Mouse (Mus musculus): ENCODE data around the gene Fundc1. TPM values are rescaled to one million over a fixed set of nuclear protein-coding genes. Genes with fewer than 3 reads are reported as not detected.
A peak's percentile ranks its signal among the peaks of the same experiment; 100 is the strongest.
"Not testable (repeated sequence)": the region's sequence is repeated elsewhere in the genome, so short reads cannot be mapped to it uniquely, and the experiment has no call there.

The Fundc1 gene
- total RNA-seq (2021), result 10 to 100 TPM; 25.0 to 32.1 TPM

GRCm38 (mm10) chrX:17571621-17572459, at the start of gene Fundc1:
Gene Fundc1, minus strand, starts transcription at chrX:17572325.
- peak; percentile 94 to 95 for DNase-seq
- intact Hi-C loops (cut with DNase I), result no loop called here

- DNase-seq, result no peak
- intact Hi-C loops (cut with DNase I), result no loop called here
Measured at GRCm38 (mm10) chrX:17611253-17611652, 39.1 kb upstream of the Fundc1 start.

DNA sequence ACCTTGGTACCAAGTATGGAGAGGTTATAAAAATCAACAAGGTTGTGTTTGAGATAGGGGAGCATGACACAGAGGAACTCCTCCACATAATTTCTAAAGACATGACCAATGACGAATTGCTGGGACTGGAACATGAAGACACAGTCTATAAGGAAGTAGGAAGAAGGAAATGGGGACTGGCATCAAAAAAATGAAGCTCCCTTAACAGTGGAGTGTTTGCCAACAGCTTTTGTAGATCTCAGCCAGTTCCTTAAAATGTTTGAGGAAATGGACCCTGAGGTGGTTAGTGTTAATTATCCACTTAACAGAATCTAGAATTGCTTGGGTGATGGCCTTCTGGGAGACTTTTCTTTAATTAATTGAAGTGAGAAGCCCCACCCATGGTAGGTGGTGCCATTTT, 36.6 kb upstream of the Fundc1 start:
- no peak for DNase-seq
- intact Hi-C loops (cut with DNase I), result no loop called here

GRCm38 (mm10) chrX:17607668-17608067, 35.5 kb upstream of the Fundc1 start:
- DNase-seq, result no peak
- intact Hi-C loops (cut with DNase I), result no loop called here

DNA sequence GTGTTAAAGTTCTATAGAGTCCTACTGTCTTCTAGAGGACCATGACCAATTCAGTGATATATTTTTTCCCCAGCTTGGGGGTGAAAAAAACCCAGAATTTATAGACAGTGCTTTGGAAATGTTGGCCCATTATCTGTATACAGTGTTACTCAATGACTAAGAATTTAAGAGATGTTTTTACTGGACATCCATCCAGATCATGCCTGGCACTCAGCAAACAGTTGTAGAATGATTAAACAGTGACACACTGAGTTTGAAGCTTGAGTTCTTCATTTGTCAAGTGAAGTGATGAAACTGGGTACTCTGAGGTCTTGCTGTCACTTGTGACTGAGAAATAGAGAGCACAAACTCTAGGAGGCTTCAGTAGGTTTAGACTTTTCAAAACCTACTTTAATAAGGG, 21.2 kb upstream of the Fundc1 start:
- intact Hi-C loops (cut with DNase I), result no loop called here
- DNase-seq, result no peak

- peak; percentile 63 to 64 for DNase-seq
- intact Hi-C loops (cut with DNase I), result no loop called here
Measured at GRCm38 (mm10) chrX:17590745-17591144, 18.6 kb upstream of the Fundc1 start.

GRCm38 (mm10) chrX:17571271-17571620, 879 bp downstream of the Fundc1 start:
- intact Hi-C loops (cut with DNase I), result no loop called here
- no peak for DNase-seq

DNA sequence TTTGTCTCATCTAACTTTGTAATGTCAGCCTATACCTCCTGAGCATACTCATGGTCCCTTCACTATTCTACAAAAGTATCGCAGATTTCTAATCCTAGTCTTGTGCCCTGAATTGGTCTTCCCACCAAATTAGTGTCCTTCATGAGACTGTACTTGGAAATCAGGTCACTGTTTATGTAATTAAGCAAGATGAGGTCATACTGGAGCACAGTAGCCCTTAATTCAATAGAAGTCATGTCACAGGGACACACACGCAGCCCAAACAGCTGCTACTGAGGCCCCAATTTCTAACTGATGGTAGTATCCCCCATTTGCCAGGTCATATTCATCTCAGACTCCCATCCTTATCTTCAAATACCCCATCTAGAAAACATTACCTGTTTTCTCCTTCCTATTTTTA, 3.5 kb downstream of the Fundc1 start:
- intact Hi-C loops (cut with DNase I), result no loop called here
- DNase-seq, result no peak

- intact Hi-C loops (cut with DNase I), result no loop called here
- no peak for DNase-seq
Measured at GRCm38 (mm10) chrX:17565743-17566142, 6.4 kb downstream of the Fundc1 start.

DNA sequence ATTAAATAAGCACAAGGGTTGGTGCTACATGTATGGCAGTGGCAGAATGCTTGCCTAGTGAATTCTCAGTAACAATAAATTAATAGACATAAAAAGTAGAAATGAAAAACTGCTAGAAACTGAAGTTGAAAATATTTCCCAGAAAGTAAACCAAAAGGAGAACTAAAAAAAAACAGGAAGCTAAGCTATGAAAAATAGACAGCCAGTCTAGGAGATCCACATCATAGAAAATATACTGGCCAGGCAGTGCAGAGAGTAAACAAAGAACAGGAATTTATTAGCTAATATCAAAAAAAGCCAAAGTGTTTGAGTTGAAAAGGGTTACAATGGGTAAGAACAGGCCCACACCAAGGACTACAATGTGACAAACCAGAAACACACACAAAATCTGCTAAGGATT, 7.4 kb downstream of the Fundc1 start:
- no peak for DNase-seq
- intact Hi-C loops (cut with DNase I), result no loop called here

- no peak for DNase-seq
- intact Hi-C loops (cut with DNase I), result no loop called here
Measured at GRCm38 (mm10) chrX:17558746-17559145, 13.4 kb downstream of the Fundc1 start.

DNA sequence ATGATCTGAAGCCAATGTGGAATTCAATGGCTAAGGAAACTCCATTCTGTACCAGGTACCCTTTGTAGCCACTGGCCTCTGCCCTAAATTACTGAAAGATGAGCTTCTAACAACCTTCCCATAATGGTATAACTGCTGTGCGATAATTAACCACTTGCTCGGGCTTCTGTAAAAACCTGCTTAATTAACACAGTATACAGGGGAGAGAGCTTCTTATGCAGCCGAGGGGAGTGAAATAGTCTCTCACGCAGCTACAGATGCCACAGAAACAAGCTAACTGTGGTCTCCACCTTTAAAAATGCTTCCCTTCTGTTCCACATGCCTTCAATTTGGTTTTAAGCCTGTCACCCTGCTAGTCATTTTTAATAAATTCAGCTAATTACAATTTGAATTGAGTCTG, 17.6 kb downstream of the Fundc1 start:
- intact Hi-C loops (cut with DNase I), result no loop called here
- no peak for DNase-seq

GRCm38 (mm10) chrX:17551586-17551985, 20.5 kb downstream of the Fundc1 start:
- intact Hi-C loops (cut with DNase I); DNase-seq: not testable (repeated sequence)

DNA sequence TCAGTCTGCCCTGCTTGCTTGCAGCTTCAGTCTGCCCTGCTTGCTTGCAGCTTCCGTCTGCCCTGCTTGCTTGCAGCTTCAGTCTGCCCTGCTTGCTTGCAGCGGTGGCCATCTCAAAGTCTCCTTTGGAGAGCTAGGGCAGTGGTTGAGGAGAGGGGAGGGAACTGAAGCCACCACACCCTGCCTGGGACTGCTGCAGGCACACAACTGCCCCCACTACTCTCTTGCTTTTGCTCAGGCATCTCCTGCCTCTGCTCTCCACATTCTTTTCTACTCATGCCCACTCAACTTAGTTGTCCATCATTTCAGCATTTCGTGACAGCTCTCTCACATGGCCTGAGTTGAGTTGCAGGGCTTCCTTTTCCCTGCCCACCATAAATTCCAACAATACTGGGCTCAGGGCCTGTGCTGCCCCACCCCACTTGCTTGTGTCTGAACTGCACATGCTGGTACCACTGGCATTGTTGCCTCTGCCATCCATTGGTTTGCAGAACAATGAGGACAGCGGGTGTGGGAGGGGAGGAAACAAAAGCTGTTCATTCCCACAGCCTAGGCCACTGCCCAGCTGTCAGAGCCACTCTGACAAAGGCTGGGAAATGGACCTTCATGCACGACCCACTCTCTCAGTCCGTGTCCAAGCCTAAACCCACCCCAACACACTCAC, 24.9 kb downstream of the Fundc1 start:
- intact Hi-C loops (cut with DNase I), result no loop called here
- DNase-seq, result no peak

DNA sequence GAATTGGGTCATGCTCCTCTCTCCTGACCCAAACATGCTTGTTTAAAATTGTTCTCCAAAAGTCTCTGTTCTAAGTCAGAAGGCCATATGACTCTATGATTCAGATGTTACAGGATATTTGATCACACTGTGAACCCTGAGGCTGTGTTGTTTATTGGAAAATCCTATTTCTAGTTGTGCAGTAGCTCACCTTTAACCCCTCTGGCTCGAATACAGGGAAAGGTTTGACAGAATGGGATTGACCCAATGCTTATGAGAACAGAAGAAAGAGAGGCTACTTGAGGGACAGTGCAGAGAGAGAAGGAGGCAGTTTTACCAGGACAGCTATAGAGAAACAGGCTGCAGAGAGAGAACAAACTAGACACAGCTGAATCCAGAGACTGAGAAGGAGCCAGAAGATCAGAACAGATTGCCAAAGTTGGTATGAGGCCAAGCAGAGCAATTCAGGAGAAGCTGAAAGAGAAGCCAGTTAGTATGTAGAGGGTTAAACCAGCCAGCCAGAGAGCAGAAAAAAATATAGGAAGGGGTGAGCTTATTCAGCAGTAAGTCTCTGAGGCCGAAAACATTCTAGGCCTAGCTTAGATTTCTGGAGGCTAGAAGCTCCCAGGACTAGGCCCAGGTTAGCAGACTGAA, 27.1 kb downstream of the Fundc1 start:
- intact Hi-C loops (cut with DNase I), result no loop called here
- DNase-seq, result no peak

DNA sequence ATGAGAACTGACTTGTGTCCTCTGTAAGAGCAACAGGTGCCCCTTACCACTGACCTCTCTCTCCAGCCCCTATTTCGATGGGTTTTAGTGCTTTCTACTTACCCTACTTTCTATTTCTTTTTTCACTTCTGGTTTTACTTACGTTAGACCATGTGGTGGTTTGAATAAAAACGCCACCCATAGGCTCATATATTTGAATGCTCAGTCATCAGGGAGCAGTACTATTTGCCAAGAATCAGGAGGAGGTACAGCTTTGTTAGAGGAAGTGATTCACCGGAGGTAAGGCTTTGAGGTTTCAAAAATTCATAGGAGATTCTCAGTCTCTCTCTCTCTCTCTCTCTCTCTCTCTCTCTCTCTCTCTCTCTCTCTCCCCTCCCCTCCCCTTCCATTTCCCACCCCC, 34.4 kb downstream of the Fundc1 start:
- intact Hi-C loops (cut with DNase I), result no loop called here
- DNase-seq, result no peak

DNA sequence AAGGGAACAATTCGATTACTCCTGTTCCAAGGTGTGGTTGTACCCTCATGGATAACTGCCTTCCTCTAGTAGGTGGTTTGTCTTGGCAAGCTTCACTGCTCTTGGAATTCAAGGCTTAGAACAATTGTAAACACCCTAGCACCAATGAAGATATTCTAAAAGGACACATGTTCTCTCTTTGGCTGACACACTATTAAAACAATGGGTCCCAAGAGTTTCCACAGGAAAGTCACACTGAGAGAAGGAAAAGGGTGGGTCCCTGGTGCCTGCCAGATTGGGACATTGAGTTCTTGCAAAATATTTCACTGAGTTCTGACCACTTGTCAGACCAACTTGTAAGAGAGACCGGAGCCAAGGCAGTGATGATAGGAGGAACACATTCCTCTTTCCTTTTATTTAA, 45.1 kb downstream of the Fundc1 start:
- intact Hi-C loops (cut with DNase I), result loop anchor here (10.0 kb wide), 1 partner anchor 58 kb away; no protein-coding TSS in a partner anchor
- peak in 1 of 2 experiments; percentile 15 for DNase-seq

DNA sequence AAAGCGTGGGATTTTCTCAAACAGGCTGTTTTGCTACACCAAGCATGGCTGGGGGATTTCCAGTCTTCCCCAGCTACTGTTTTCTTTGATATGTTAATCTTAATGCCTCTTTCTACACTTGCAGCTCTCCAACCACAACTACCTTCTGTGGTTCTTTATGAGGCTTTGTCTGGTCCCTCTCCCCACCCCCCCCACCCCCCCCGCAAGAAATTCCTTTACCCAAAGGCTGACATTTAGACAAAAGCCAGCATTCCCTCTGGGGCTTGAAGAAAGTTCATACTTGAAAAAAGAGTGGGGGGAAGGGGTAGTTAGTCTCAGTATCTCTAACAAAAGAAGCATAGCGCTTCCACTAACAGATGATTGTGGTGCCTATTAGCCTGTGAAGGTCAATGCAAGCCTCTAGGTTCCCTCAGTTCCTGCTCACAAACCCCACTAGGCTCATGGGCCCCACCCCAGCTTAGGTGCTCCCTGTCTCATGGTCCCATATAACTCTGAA, 50.9 kb downstream of the Fundc1 start:
- DNase-seq, result no peak
- intact Hi-C loops (cut with DNase I), result loop anchor here (10.0 kb wide), 1 partner anchor 64 kb away; no protein-coding TSS in a partner anchor

- intact Hi-C loops (cut with DNase I), result loop anchor here (10.0 kb wide), 1 partner anchor 65 kb away; no protein-coding TSS in a partner anchor
Measured at GRCm38 (mm10) chrX:17520086-17520485, 52.0 kb downstream of the Fundc1 start.

GRCm38 (mm10) chrX:17514012-17514411, 58.1 kb downstream of the Fundc1 start:
- intact Hi-C loops (cut with DNase I), result no loop called here
- no peak for DNase-seq

More at GRCm38 (mm10) chrX:17520086-17520485, 52.0 kb downstream of the Fundc1 start:
- peak; percentile 43 to 50 for DNase-seq

GRCm38 (mm10) chrX:17512021-17512602, 60.0 kb downstream of the Fundc1 start:
- intact Hi-C loops (cut with DNase I), result no loop called here
- DNase-seq, result no peak

Data from heart, postnatal 10 days (tissue).